Mouse (Mus musculus) gastrocnemius, postnatal 25 days (tissue): ENCODE measurements around the gene Prm3. TPM values are rescaled to one million over a fixed set of nuclear protein-coding genes. Genes with fewer than 3 reads are reported as not detected.

Experiments used
- DNase-seq: peaks from one replicate; pipeline ENCODE4 v3.0.0; 2022
- total RNA-seq, 2 experiments: library from RNA; stranded (reverse); gene quantifications; 1 replicate in 1 of 2; 2 replicates in 1 of 2; pipeline ENCODE4 v1.2.3; 2021

The Prm3 gene
- total RNA-seq, 2 experiments from 2014 or later: not detected

DNA sequence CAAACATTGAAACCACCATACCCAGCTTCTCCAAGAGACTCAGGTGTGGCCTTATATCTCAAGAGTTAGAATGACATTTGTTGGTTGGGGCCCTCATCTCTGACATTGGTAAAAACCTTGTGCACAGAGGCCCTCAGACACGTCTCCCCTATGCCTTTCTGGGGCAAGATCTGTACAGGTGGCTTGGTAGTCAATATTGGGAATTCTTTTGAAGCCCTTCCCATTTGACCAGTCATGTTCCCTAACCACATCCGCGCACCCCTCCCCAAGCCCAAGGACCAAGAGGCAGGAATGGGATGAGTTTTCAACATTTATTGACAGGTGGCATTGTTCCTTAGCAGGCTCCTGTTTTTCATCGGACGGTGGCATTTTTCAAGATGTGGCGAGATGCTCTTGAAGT lies 5.3 kb upstream of the Prm3 start, which contains the start of gene Prm2:
TSS of gene Prm2 (minus strand) at position 101 of the 400 bp plus-strand sequence.
- no peak for DNase-seq

DNA sequence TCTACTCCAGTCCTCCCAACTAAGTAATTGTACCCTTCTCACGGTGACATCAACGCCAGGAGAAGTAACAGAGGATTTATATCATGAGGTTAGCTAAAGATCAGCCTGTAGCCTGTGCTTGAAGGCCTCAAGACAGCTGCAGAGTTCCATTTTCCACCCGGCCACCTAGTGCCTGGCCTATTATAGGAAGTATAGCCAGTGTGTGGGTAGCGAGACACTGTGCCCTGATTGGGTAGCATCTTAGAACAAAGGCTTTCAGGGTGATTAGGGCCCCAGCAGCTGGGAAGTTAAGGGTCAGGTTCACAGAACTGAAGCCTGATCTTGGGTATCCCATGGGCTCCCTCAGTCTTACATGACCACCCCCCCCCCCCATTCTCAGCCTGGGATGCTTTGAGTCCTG lies 1.8 kb downstream of the Prm3 start:
- DNase-seq: no peak

DNA sequence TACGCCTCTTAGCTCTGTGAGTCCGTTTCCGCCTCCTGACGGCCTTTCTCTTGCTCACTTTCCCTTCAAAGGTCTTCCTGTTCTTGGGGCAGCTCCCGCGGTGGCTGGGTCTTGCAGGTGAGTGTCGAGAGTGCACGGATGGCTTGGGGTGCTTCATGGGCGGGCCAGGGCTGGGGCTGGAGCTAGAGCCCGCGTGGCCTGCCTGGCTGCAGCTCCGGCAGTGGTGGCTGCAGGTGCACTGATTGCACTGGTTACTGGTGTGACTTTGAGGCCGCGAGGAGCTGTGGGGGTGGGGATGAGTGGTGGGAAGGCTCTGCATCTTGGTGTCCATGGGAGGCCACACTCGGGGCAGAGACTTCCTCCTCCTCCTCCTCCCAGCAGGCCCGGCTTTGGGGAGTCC lies 2.4 kb downstream of the Prm3 start, which contains the start of gene Tnp2:
TSS of gene Tnp2 (minus strand) at position 390 of the 400 bp plus-strand sequence.
- DNase-seq: no peak

DNA sequence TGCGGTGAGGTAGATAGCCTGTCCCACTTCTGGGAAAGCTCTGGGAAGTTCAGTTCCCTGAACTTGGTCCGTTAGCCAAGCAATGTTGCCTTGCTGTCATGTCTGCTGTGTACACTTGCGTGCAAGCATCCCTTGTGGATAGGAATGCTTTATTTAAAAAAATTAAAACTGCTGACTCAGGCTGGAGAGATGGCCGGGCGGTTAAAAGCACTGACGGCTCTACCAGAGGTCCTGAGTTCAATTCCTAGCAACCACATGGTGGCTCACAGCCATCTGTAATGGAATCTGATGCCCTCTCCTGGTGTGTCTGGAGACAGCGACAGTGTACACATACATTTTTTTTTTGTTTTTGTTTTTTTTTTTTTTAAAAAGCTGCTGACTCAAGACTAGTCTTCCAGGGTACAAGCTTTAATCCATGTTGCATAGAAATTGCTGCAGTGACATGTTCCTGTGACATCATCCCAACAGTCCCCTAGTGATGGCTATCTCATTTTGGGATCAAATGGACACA lies 3.1 kb downstream of the Prm3 start:
- DNase-seq: no peak

DNA sequence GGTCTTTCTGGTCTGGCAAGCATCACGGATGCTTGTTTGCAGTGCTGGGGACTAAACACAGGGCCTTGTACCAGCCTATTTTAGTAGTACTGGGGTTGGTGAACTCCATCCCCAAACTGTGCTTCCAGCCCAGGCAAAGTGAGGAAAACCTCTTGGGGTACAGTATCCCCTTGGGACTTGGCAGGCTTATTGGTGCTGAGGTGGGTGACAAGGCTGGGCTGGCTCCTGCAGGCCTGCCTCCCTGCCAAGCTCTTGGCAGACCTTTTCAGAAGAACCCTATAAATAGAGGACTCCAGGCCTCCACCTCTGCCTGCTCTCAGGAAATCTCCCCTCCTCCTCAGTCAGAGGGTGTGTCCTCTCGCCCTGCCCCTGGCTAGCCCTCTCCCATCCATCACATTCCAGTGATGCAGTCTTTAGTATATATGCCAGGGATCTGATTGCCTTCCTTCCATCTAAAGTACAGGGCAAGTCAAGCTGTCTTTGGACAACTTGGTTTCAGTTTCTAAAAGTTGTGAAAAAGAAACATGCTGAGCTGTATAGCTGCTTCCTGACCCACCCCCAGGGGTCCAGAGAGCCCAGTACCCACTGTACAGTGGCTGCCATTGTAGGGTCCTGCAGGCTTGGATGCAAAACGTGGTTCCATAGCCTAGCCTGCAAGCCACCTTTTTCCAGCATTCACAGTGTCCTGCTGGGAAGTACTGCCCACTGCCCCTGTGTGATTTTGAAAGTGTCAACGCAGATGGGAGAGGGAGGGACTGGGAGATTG lies 3.7 kb downstream of the Prm3 start:
- peak; percentile 49 for DNase-seq

DNA sequence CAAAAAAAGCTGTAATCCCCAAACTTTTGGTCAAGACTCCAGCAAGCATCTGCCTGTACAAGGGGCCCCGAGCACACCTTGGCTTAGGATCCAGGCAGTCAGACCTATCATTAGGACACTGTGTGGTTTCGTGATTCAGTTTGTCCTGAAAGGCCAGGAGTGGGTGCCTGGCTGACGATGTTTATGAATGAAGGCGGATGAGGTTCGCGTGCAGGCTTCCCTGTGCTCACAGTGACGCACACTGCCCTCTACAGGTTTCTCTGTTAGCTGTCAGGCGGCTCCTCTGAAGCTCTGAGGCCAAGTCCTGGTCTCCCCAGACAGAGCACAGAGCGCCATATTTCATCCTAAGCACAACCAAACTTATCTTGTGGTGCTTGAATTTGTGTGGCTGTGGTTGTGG lies 4.4 kb downstream of the Prm3 start:
- peak; percentile 79 for DNase-seq

DNA sequence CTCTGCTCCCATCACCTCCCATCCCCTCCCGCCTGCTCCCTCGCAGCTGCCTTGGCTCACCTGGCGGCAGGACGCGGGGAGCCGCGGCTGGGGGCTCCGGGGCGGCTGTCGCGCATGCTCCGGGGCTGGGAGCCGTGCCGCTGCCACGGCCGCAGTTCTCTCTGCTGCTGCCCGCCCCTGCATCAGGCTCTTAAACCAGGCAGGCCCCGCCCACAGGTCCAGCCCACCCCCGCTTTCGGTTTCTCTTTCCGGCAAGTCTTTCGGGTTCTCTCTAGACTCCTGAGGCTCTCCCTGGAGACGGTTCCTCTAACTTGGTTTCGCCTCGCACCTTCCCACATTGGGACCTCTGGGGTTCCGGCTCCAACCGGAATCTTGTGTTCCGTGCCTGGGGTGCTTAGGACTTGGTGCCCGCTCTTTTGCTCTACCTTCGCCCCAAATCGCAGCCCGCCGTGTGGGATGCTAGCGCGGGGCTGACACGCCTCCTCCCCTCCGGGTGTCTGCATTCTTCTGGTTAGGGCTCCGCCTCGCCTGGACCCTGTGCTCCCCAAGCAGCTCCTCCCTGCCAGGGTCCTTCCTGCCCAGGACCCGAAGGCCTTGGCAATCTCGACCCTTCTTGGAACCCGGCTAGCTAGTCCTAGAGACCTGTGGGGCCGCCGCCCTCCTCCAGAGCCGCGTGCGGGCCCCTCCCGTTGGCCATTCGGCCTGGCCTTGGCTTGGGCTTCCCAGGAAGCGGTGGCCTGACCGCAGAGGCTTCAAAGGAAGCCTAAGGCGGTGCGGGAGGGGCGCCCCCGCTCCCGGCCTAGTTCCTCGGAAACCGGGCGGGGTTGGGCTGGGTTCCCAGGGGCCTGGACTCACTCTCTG lies 5.1 kb downstream of the Prm3 start, which contains the start of gene Socs1:
TSS of gene Socs1 (minus strand) at position 166 of the 861 bp plus-strand sequence.
- DNase-seq: peak; percentile 93

DNA sequence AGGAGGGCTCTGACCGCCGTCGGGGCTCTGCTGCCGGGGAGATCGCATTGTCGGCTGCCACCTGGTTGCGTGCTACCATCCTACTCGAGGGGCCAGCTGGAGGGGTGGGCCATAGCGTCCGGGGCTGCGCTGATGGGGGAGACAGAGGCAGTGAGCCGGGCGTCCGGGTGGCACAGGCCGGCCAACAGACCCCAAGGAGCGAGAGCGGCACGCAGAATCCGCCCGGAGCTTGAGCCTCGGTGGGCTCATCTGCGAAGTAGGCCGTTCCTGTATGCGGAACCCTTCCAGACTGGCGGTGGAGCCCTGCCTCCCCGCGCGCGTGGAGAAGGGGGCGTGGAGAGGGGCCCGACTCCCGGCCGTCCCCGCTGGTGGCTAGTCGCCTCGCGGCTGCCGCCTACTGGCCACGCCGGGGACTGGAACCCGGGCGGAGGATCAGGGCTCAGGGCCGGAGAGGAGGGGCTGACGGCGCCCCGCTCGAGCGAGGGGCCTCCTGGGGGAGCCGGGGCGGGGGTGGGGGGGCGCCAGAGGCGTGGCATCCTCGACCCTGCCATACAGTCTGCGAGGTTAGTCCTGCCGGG lies 5.8 kb downstream of the Prm3 start:
- peak; percentile 90 for DNase-seq

DNA sequence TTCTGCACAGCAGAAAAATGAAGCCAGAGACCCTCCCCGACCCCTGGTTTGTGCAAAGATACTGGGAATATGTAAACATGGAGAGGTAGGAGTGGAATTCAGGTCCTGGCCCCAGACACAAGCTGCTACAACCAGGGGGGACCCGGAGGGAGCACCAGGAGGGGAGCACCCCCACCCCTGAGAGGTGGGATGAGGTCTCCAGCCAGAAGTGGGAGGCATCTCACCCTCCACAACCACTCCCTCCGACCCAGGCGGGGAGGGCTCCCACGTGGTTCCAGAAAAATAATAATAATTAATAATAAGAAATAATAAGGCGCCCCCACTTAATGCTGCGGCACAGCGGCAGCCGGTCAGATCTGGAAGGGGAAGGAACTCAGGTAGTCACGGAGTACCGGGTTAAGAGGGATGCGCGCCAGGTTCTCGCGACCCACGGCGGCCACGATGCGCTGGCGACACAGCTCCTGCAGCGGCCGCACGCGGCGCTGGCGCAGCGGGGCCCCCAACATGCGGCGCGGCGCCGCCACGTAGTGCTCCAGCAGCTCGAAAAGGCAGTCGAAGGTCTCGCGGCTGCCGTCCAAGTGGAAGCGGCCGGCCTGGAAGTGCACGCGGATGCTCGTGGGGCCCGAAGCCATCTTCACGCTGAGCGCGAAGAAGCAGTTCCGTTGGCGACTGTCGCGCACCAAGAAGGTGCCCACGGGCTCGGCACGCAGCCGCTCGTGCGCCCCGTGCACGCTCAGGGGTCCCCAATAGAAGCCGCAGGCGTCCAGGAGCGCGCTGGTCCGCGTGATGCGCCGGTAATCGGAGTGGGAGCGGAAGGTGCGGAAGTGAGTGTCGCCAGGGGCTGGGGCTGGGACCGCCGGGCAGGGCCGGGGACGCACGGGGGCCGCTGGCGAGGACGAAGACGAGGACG lies 6.6 kb downstream of the Prm3 start:
- peak; percentile 46 for DNase-seq

DNA sequence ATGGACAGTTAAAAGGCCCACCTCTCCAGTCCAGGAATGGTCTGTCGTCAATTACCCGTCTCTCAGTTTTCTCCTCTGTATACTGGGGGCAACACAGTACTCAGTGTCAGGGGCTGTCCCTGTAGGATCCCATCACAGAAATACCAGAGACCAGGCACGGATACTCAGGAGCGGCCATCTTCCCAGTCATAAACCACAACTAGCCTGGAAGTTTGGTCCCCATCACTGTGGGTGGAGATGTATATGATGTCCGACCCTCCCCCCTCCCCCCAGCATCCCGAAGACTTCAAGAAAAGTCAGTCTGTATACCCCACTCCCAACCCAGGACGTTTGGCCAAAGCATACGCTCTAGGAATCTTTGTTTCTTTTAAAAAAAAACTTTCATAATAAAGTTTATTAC lies 7.3 kb downstream of the Prm3 start:
- no peak for DNase-seq

DNA sequence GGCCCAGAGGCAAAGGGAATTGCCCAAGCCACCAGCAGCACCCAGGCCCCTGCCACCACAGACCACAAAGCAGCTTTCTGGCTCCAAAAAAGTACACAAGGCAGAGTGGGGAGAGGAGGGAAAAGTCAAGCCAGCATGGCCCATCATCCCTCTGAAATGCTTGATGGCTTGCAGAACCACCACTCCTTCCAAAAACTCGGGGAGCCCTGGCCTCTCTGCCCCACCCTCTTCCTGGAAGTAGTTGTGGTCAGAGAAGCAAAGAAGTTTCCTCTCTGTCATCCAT lies 7.6 kb downstream of the Prm3 start:
- no peak for DNase-seq

DNA sequence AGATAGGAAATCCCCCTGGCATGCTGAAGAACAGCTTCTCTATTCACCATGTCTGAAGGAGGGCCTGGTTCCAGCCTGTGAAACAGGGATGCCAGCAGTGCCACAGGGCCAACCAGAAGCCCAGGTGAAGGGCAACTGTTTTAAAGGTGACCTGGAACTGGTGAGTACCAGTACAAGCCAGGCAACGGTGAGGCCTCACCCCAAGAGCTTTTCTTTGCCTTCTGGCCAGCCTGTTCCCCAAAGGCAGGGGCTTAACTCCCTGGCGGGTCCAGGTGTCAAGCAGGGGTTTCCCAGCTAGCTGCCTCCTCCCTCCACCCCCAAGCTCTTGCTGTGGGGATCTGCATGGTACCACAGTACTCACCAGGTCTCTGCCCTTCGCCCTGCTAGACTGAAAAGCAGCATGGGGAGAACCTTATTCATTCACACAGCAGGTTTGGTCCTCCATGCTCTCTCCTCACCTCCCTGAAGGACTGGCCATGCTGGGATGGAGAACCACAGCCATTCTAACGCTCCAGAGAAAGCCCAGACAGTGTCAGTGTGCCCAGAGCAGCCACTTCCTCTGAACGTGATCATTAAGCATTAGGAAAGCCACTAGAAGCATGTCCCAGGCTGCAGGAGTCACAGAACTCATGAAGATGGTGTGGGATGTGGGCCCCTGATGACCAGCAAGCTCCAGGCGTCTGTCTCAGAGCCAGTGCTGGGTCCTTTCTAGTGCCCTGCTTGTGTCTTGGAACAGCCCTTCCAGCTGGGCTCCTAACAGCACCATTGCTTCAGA lies 8.2 kb downstream of the Prm3 start:
- no peak for DNase-seq

DNA sequence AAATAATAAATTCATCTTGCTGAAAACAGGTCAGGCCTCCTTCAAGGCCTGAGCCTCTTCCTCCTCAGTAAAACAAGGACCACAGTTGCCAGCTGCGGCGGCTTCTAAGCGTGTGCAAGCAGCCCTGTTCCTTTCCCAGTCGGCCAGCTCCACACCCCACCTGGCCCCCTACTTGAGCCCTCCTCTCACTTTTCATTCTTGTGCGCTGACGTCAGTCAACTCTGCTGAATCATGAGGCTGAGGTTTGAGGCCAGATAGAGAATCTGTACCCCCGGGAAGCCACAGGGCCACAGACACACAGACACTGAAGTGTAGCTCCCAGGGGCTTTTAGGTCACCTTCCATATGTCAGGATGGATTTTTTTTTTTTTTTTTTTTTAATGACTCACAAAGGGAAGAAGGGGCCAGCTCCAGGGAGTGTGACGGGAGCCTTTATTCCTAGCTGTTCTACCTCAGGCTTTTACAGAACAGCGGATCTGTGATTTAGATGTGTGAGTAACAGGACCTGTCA lies 8.8 kb downstream of the Prm3 start:
- no peak for DNase-seq

DNA sequence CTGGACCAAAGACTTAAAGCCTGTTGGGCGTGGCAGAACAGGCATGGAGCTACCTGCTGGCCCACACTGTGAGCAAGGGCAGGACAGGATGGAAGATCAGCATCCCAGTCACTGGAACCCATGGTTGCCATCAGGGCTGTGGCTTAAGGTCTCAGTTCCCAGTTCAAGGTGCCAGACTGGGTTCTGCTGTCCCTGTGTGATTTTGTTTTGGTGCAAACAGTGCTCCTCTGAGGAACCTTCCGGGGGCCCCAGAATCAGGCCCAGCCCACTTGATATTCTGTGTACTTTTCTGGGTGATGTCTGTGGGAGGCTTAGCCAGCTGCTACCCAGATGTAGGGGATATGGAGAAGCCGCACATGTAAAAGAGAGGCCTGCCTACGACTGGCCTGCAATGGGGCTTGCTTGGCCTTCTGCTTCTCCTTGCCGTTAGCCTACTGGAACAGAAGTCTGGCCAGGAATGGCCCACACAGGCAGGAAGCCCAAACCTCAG lies 10.0 kb downstream of the Prm3 start:
- DNase-seq: no peak

DNA sequence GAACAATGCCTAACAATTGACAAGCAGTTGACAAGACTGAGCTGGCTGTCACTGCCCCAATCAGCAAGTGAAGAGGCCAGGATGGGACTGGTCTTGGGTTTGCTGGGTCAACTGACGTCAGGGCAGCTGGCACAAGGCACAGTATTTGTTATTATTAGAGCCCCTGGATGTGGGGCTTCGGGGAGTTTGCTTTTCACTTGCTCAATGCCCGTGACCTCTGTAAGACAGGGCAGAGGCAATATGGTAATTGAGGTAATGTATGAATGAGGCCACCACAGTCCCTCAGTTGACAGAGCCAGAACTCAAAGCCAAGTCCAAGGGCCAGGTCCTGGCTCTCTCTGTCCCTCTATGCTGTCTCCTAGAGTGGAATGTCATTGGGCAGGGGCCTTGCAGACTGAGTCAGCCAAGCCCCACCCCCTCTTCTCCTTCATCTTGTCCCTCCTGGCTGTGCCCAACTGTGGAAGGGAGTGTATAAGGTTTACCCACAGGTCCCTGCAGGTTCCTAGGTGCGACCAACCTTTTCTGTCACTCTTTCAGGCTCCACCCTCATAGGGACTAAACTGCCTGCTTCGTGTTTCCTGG lies 13.0 kb downstream of the Prm3 start:
- no peak for DNase-seq

DNA sequence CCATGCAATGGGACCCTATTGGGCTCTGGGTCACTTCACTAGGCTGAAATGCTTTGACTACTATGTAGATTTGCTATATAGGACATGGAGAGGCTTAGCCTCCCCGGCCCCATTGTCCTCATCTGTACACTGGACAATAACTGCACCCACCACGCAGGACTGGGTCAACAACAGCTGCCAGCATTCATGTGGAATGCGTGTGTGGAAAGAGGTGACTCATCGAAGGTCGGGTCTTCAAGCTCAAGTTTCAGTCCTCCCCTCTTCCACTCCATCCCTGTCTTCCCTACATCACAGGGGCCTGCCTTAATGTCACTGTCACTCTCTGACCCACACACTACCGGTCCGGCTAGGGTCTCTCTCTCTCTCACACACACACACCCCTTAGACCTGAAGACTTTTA lies 14.4 kb downstream of the Prm3 start:
- no peak for DNase-seq

DNA sequence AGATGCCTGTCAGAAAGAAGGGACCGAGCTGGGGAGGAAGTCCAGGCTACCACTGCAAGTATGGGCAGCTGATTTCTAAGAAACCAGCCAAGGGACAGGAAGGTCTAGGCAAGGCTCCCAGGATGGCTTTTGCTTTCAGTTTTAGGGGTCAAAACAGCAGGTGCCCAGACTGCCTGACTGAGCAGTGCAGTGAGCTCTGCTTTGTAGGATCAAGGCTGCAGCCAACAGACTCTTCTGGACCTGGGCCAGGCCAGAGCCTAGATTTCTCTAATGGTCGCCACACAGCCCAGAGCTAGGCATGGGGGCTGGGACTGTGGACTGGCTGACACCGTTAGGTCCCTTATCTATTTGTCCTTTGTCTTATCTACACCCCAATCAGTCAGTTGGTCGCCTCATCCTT lies 16.0 kb downstream of the Prm3 start:
- DNase-seq: no peak

DNA sequence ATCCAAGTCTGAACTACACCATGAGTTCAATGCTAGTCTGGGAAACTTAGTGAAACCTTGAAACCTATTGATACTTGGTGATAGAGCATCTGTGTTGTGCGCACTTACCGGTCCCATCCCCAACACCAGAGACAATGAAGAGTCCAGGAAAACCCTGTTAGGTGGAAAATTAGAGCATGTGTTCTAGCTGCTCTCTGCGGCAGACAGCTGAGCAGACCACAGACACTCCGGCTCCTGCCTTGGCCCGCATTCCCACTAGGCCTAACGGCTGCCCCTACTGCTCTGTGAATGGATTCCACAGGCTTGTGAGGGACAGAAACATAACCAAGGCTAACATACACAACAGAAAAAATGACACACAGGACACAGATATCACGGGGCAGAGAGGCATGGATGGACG lies 17.2 kb downstream of the Prm3 start:
- DNase-seq: no peak

DNA sequence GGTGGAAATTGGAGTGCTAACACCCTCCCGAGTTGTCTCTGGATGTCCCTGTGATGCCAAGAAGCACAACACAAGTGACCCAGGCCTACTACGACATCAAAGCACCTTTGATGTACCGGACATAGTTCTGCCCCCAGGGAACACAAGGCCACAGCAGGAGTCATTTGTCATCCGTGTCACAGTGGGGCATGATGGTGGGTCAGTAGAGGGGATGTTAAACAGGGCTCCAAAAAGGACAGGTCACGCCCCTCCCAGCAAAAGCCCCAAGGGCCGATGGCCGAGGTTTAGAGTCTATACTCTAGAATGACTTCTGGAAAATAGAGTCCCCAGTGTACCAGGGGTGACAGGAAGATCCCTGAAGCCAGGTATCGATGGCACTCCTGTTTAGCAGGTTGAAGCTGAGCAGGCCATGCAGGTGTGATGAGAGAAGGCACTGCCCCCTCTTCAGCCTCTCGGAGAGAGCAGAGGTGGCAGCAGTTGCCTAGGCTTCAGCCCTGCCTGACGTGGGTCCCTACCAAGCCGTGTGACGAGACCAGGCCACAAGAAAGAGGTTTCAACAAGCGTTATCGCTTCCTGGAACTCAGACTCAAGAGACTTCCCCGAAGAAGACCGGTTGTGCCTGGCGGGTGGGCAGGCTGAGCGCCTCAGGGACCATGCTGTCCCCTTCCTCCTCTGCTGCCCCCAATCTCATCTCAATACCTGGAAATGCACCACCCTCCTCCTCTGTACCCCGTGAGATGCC lies 18.8 kb downstream of the Prm3 start:
- DNase-seq: no peak
